Mouse (Mus musculus) spleen, adult 18-20 months (tissue): ENCODE results near the gene Gp1ba.
A peak's percentile ranks its signal among the peaks of the same experiment; 100 is the strongest.

Experiments
- DNase-seq, 2 experiments: peaks; one replicate each; pipeline ENCODE4 v3.0.0; 2022; ENCODE audit warnings: mixed read lengths in 2 of 2

The Gp1ba gene

GRCm38 (mm10) chr11:70630129-70630528 is 8.8 kb upstream of the Gp1ba start:
- DNase-seq: no peak

DNA sequence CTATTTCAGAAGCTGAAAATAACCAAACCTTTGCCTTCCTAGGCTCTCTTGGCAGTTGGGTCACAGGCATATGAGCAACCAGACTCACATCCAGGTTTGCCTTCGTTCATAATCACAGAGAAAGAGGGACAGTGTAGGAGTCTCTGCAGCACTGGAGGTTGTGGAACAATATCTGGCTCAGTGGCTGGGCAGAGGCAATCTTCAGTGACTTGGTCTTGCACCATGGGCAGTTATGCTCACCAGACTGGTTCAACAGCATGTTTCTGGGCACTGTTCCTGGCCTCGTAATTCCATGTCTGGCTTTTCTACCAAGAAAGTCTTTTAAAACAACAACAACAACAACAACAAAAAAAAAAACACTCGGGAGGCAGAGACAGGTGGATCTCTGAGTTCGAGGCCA is 3.3 kb upstream of the Gp1ba start:
- no peak for DNase-seq

- DNase-seq: no peak
These were observed 1.2 kb upstream of the Gp1ba start for GRCm38 (mm10) chr11:70637764-70638163.

DNA sequence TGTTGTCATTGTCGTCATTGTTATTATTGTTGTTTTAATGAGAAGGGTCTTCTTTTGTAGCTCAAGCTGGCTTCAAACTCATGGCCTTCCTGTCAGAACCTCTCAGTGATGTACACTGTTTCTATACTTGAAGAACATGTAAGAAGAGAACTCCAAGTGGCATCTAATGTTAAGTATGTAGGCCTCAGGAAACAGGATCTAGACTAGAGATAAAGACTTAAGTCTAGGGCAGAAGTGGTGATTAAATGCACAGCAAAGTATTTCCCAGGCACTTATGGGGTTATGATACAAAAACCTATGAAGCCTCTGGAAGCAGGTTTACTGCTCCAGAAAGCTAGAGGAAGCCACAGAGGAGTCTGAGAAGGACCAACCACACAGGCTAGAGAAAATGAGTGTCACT is 629 bp upstream of the Gp1ba start:
- no peak for DNase-seq

- DNase-seq: no peak
These were observed 1.1 kb downstream of the Gp1ba start for GRCm38 (mm10) chr11:70639976-70640375.

- DNase-seq: no peak
These were observed 2.3 kb downstream of the Gp1ba start for GRCm38 (mm10) chr11:70641241-70641640.

- DNase-seq: no peak
These were observed 4.1 kb downstream of the Gp1ba start for GRCm38 (mm10) chr11:70643051-70643450.

- DNase-seq: no peak
These were observed 5.7 kb downstream of the Gp1ba start for GRCm38 (mm10) chr11:70644564-70645103.

DNA sequence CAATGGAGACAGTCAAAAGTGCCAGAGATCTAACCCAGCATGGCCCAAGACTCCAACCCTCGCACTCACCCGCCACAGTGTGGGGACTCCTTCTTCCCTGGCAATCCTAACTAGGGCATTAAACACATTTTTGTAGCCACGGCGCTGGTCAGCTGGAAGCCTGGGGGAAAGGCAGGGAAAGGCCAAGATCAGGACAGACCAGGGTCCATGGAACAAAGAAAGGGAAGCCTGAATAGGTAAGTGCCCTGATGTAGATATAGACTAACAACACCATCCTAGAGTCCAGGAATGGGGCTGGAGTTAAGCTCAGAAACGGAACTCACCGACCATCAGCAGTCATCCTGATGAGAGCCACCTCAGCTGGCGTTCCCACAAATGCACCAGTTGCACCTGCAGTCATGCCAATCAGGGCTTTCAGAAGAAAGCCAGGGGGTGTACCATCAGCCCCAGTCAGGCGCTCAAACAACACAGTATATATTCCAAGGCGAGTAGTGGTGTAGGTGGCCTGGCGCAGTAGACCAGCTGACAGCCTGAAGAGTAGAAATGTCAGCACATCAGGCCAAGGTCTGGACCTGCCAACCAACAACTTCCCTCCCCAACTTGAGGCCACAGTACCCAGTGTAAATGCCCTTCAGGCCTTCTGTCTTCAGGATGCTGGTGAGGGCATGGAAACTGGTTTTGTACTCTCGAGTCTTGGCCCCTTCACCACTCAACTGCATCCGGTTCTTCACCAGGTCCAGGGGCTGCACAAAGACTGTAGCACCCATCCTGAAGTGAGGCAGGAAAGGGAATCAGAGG is 6.7 kb downstream of the Gp1ba start:
- no peak for DNase-seq

DNA sequence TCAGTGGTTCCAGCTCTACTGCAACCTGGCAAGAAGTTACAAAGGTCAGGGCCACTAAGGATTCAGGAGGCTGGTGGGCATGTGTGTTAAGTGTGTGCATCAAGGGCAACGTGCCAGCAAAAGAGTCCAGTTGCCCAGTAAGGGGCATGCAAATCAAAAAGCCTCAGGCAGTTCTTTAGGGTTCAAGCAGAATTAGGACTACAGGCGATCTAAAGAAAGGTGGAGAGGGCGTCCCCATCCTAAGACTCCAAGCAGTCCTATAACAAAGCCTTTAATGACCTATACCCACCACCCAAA is 7.3 kb downstream of the Gp1ba start:
- no peak for DNase-seq

GRCm38 (mm10) chr11:70646691-70647650 is 8.0 kb downstream of the Gp1ba start, which contains the start of the genes Rnf167 and Slc25a11:
Rnf167 (plus strand) TSS chr11:70647235.
Slc25a11 (minus strand) TSS chr11:70647479.
- peak; percentile 91 to 95 for DNase-seq

DNA sequence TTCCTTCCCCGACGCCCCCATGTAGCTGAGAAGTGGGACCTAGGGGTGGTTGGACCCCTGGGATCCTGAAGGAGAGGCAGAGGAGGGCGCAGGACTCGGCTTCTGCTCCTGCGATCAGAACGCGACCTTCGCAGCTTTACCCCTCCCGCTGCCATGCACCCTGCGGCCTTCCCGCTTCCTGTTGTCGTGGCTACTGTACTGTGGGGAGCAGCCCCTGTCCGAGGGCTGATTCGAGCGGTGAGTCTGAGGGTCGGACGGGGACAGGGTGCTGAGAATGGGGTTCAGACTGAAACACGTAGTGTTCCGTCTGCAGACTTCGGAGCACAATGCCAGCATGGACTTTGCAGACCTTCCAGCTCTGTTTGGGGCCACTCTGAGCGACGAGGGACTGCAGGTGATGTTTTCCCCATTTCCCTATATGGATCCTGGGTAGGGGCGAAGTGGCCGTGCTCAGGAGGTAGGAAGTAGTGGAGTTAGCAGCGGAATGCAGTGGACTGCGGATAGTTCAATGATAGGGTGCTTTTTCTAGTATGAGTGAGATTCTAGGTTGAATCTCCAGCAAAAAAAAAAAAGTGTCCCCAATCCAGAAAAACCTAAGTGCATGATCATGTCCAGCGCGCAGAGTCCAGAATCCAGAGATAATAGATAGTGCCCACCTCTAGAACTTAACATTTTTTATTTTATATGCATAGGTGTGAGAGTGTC is 8.9 kb downstream of the Gp1ba start:
- DNase-seq: peak; percentile 55 to 60

DNA sequence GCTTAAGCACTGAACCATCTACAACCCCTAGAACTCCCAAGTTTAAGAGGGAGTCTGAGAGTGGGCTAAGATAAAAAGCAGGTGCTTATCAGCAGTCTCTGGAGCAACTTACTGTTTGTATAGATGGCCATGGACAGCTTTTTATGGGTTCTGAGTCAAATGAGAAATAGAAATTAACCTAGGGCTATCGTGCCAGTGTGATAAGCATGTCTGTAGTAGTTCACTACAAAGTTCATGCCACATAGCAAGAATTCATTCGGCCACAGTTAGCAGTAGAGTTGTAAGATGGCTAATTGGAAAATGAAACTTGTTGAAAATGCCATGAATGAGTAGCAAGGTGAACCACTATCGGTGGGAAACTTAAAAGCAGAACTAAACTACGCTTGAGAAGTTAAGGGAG is 9.6 kb downstream of the Gp1ba start:
- no peak for DNase-seq

- no peak for DNase-seq
These were observed 10.3 kb downstream of the Gp1ba start for GRCm38 (mm10) chr11:70649185-70649734.

- peak; percentile 46 to 48 for DNase-seq
These were observed 11.6 kb downstream of the Gp1ba start for GRCm38 (mm10) chr11:70650322-70651175.

GRCm38 (mm10) chr11:70651391-70651790 is 12.5 kb downstream of the Gp1ba start:
- DNase-seq: peak in 1 of 2 experiments; percentile 23

GRCm38 (mm10) chr11:70652029-70652883 is 13.3 kb downstream of the Gp1ba start:
- peak in 1 of 2 experiments; percentile 24 for DNase-seq

GRCm38 (mm10) chr11:70652884-70653344 is 14.0 kb downstream of the Gp1ba start:
- no peak for DNase-seq

DNA sequence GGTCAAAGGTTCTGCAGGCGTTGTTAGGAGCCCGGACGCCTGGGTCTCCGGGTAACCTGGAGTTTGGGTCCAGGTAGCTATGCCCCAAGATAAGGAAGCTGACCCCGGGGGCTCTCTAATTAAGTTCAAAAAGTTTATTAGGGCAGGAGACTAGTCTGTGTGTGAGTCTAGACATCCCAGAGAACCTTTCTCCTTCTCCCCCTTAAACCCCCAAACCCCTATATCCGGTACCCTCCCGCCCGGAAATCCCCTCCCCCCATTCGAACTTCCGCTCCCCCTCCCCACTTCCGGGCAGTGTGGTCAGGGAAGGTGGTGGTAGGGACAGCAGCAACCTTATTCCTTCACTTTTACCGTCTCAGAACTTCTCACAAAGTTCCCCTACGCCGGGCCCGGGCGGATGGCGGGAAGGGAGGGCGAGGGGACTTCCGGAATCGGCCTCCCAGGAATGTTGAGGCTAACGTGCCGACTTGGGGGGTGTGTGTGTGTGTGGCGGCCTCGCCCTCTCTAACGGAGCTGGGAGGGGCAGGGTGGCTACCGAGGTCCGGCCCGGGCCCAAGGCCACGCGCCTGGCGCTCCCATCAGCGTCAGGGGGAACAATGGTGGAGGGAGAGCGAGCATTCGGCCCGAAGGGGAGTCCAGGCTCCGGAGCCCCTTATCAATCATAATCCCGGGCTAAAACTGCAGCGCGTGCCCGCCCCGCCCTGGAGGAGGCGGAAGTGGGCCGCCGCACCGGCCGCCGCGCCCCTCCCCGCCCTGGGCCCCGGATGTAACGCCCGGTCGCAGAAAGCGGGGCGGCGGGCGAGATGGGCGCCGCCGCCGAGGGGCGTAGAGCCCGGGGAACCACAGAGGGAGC is 14.6 kb downstream of the Gp1ba start:
- peak; percentile 73 to 80 for DNase-seq
